Mouse (Mus musculus) C2C12 (cell line): ENCODE measurements around the gene Thnsl1.

Source experiments
- CTCF ChIP-seq: IDR thresholded peaks from one replicate; pipeline ENCODE4 v1.5.1; 2011; ENCODE audit not compliant: control insufficient read depth, insufficient read depth, insufficient read length
- MAX ChIP-seq: IDR thresholded peaks from one replicate; pipeline ENCODE4 v1.6.1; 2011; ENCODE audit warnings: mild to moderate bottlenecking, control low read depth
- USF1 ChIP-seq: IDR thresholded peaks from one replicate; pipeline ENCODE4 v1.6.1; 2011; ENCODE audit warnings: low read depth, mild to moderate bottlenecking, control low read depth, moderate library complexity

DNA sequence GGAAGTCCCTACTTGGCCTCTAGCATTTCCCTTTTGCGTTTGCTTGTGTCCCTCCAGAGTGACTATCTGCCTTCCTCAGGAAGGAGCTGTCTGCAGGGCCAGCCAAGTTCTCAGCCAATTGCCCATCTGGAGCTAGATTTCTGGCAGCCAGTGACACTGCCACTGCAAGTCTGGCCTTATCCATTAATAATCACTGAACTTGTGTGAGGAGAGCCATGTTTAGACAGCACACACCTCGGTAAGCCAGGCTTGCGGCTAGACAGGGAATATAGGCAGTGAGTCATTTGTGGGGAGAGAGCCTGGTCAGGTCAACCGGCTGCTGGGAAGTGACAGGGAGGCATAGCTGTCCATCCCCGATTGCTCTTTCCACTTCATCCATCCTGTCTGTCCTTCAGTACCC is 31.3 kb downstream of the Thnsl1 start:
- no peak for TF ChIP-seq CTCF
- TF ChIP-seq USF1, result no peak
- no peak for TF ChIP-seq MAX
